Mouse (Mus musculus) adrenal gland, postnatal 25 days (tissue): ENCODE results near the gene Olfr544. TPM values are rescaled to one million over a fixed set of nuclear protein-coding genes. Genes with fewer than 3 reads are reported as not detected.

Source experiments
- DNase-seq: peaks from one replicate; pipeline ENCODE4 v3.0.0; 2021; ENCODE audit warnings: mixed read lengths
- total RNA-seq: library from RNA; stranded (reverse); gene quantifications from 2 replicates; pipeline ENCODE4 v1.2.3, GENCODE M21; 2021

Gene Olfr544
- total RNA-seq, 1 experiment from 2014 or later: not detected

DNA sequence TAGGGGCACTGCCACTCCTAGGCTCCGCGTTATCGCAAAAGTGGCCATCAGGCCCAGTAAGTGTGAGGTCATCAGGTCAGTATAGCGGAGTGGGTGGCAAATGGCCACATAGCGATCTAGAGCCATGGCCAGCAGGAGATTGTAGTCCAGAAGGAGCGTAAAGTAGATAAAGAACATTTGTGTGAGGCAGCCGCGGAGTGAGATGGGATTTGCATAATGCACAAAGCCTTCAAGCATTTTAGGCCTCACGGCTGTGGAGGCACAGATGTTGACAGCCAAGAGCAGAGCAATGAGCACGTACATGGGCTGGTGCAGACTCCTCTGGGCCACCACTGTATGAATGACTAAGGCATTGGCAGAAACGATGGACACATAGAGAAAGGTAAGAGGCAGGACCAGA lies 10.7 kb downstream of the Olfr544 start:
- DNase-seq: no peak

DNA sequence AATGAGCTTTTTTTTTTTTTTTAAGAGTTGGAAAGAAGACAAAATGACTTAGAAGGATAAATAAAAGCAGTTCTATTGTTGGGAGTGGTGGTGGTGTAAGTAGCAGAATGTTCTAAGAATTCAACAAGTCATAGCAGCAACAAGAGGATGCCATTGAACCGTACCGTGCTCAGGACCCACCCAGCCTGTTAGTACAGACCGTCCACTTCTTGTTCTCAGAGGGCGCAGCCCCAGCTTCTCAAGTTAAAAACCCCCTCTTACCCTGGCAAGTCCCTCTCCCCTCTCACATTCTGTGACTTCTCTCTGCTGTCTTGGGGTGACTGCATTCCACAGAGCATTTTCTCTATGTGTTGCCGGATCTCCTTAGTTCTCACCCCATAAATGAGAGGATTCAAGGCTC lies 11.5 kb downstream of the Olfr544 start:
- no peak for DNase-seq

DNA sequence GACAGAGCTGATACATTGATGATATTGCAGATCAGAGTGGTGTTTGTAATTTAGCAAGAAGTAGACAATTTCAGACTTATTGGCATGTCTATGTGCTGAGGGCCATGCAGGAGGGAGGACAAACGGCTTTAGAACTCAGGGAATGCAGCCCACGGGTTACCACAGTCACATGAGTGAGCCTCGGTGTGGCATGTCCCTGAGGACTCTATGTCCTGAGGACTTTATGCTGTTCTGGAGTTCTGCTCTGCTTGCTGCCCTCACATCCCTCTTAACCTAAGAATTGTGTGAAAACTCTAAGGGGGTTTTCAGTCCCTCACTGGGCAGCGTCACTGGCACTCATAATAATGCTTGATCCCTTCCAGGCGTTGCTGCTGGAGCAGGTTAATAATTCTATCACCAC lies 15.4 kb downstream of the Olfr544 start:
- DNase-seq: no peak

DNA sequence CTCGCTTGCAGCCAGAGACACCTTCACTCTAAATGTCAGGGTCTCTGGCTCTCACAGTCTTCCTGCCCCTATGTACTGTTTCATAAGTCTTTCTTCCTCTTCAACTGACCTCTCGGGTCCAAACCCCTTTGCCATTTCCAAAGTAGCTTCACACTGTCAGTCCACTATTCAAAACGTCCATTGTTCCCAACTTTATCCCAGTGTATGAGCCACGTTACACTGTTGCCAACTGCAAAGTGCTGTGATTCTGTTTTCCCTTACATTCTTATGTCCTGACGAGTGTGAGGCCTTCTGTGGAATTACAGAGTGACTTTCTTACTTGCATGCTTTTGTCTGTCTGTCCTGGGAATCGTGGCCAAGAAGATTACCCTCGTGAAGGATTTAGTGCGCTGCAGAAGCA lies 20.5 kb downstream of the Olfr544 start:
- DNase-seq: no peak

DNA sequence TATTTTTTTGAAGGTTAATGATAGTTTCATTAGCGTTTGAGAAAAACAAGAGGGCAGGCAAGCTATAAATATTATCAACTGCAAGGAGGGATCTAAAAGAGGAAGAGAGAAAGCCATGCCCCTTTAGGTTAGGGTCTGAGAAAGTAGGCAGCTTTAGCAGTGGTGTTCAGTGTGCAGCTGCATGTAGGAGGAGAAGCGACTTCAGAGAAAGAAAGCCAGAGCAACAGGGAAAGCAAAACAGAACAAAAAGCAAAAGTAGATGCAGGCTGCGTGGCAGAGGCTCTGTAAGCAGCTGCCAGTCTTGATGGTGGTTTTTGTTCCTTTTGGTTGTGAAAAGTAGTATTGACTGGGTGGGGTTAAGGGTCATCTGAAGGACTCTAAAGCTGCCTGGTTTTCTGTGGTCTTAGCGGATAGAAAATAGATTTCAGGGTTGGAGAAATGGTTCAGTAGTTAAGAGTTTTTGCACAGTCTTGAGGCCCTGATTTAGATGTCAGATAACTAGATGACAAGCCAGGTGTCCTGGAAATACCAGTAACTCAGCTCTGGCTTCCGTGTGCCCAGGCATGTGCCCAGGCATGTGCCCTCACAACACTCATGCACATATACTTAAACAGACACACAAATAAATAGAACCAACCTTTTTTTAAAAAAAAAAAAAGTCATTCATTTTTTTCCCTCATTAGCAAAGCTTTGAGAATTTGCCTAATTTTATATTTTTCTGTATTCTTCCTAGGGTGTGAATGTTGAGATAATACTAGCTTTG lies 29.3 kb downstream of the Olfr544 start:
- DNase-seq: no peak

DNA sequence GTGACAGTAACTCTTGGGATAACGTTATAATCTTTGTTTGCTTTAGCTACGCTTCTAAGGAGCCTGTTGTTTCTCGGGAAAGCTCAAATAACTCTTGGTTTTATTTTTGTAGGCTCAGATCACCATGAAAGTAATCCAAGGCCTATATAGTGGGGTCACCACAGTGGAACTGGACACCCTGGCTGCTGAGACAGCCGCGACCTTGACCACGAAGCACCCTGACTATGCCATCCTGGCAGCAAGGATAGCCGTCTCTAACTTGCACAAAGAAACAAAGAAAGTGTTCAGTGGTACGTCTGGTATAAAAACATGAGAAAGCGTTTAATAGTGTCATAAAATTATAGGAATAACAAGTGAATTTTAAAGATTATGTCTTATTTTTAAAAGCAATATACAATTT lies 41.7 kb downstream of the Olfr544 start:
- DNase-seq: peak; percentile 23

DNA sequence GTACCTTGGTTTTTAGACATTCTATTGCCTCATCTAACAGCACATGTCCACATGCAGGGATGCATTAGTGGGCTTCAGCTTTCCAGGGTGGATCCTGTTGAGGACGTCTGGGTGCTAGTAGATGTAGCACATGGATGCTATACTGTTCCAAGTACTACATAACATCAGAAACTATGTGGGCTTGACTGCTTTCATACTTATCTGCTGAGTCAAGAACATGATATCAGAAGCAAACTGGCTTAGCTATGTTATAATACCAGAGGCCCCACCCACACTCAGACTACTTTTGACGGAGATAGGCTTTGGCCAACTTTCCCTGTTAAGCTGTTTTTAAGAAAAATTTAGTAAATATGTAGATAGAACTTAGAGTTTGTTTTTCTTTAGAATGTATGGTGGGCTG lies 43.8 kb downstream of the Olfr544 start:
- no peak for DNase-seq

DNA sequence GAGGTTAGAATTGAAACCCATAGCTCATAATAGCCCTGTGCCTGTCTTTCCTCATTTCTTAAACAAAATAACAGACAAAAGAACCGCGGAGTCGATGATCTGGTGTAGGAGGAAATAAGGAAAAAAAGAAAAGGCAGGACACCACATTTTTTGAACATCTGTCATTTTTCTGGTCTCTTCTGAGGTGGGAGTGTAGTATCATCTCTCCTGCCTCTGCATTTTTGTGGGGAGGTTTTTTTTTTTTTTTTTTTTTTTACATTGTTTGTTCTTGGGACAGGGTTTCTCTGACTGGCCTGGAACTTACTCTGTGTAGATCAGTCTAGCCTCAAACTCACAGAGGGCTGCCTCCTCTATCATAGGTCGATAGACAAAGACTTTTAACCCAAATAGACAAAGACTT lies 45.7 kb downstream of the Olfr544 start:
- DNase-seq: no peak

DNA sequence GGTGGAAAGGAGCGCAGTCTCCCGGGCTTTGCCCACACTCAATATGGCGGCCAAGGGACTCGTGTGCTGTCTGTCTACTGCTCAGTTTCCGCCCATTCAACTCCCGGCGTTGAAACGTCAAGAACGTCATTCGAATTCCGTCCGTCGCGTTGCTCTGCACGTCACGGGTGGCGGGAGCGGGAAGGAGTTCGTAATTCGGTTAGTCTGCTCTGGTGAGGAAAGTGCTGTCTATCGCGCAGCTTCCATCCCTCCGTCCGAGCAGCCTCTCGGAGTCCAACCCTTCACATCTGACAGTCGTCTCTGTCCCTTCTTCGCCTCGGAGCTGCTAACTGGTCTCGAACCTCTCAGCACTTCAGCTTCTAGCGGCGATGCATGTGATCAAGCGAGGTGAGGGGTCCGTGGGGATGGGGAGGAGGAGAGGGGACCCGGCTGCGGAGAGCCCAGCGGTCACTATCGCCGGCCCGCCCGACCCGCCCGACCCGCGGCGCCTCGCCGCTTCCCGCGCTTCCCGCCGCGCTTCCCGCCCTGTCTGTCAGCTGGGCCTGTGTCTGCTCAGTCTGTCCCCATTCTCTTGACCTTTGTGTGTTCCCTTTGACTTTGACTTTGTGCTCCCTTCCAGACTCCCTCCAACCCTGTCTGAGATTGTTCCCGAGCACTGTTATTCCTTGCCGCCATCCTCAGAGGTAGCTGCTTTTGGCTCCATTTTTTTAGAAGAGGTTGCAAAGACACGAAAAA lies 46.3 kb downstream of the Olfr544 start, which contains the start of gene Rrm1:
TSS of gene Rrm1 (plus strand) at position 39 of the 735 bp plus-strand sequence.
- peak; percentile 91 for DNase-seq

DNA sequence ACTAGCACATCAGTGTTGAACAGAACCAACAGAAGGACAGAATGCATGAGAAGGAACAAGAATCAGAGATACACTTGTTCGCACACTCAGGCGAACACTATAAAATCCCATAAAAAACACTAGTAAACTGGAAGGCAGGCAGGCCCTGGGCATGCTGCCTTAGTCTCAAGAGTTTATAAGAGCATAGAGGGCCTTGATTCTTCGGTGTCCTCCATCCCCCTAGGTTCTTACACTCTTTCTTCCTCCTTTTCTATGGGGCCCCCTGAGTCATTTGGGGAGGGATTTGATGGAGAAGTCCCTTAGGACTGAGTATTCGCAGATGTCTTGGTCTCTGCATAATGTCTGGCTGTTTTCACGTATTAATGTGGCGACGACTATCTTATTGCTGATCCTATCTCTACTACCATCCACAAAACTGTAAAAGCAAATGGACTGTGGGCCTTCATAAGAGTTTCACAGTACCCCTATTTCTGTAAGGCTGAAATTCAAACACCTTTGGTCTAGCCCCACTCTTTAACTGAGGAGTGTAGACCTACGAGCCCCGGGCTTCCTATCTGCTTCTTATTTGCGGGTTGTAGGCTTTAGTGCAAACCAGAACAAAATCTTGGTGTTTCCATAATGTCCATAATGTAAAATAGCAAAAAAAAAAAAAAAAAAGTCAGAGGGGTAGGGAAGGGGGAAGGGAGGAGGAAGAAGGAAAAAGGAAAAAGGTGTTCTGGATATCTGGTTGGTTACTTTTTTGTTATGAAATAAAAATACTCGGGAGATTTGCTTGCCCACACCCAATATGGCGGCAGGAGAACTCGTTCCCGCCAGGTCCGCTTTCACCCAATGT lies 47.1 kb downstream of the Olfr544 start:
- no peak for DNase-seq

DNA sequence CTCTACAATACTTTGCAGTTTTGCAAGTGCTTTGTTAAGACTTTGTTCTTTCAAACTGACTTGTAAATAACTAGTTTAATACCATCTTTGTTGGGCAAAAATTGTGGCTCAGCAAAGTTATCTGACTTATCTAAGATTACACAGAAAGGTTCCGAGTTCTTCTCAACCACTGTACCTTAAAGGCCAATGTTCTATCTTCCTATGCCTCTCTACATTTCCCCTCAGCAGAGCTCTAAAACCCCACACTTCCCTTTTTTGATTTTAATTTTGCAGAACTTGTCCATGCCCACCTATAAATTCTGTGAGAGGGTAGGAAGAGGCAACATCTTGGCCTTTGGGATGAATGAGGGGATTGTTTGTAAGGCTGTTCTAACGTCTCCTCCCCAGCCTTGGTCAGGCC lies 53.8 kb downstream of the Olfr544 start:
- DNase-seq: no peak

Other genes with a start within 250 kb of the Olfr544 start
- gene Rhog, start 232.3 kb downstream of the Olfr544 start, total RNA-seq: 58.9 and 59.7 TPM in 2 replicates
- gene Stim1, start 220.5 kb downstream of the Olfr544 start, total RNA-seq: 52.4 and 65.8 TPM in 2 replicates
- gene Rrm1, start 46.6 kb downstream of the Olfr544 start, total RNA-seq: 28.2 and 36.0 TPM in 2 replicates
- not detected in 2 replicates for gene Olfr543, start 6.6 kb downstream of the Olfr544 start, total RNA-seq
- not detected in 2 replicates for gene Olfr545, start 11.3 kb upstream of the Olfr544 start, total RNA-seq
- not detected in 2 replicates for gene Olfr547, start 46.4 kb upstream of the Olfr544 start, total RNA-seq
- not detected in 2 replicates for gene Olfr548-ps1, start 52.6 kb upstream of the Olfr544 start, total RNA-seq
- gene Olfr549, start 61.6 kb upstream of the Olfr544 start, total RNA-seq: not detected in 2 replicates
- 11.6 and 17.7 TPM in 2 replicates for gene Trim21, start 77.2 kb upstream of the Olfr544 start, total RNA-seq
- gene Olfr550, start 83.1 kb upstream of the Olfr544 start, total RNA-seq: not detected in 2 replicates
- not detected in 2 replicates for gene Olfr551, start 103.6 kb upstream of the Olfr544 start, total RNA-seq
- 0.19 TPM in 1 of 2 replicates, not detected in the other for gene Olfr552, start 109.5 kb upstream of the Olfr544 start, total RNA-seq
- gene Olfr553, start 129.9 kb upstream of the Olfr544 start, total RNA-seq: not detected in 2 replicates
- gene Olfr554, start 150.1 kb upstream of the Olfr544 start, total RNA-seq: not detected in 2 replicates
- gene Olfr555, start 170.5 kb upstream of the Olfr544 start, total RNA-seq: not detected in 2 replicates
- gene Olfr556, start 176.6 kb upstream of the Olfr544 start, total RNA-seq: not detected in 2 replicates
- gene Trim68, start 199.0 kb upstream of the Olfr544 start, total RNA-seq: 13.9 and 17.4 TPM in 2 replicates
- not detected in 2 replicates for gene Olfr557, start 207.6 kb upstream of the Olfr544 start, total RNA-seq
- gene Olfr558, start 213.9 kb upstream of the Olfr544 start, total RNA-seq: 0.36 and 0.38 TPM in 2 replicates
- not detected in 2 replicates for gene Olfr33, start 230.8 kb upstream of the Olfr544 start, total RNA-seq
- not detected in 2 replicates for gene Olfr559, start 239.2 kb upstream of the Olfr544 start, total RNA-seq